Mouse (Mus musculus) neural tube, embryonic 11.5 days (tissue): ENCODE results near the gene C1qtnf7. TPM values are rescaled to one million over a fixed set of nuclear protein-coding genes. Genes with fewer than 3 reads are reported as not detected.

Experiments used
- ATAC-seq: fragments of 200-750 bp; cut with Nextera tagmentation; 2 replicates; pipeline ENCODE4 v1.8.0; 2017; ENCODE audit warnings: moderate number of reproducible peaks, mild to moderate bottlenecking, moderate TSS enrichment, moderate library complexity; ENCODE audit not compliant: insufficient read depth, low FRiP score, low TSS enrichment
- DNase-seq: peaks from one replicate; pipeline ENCODE4 v3.0.0-alpha.2; 2015; ENCODE audit warnings: low spot score
- H3K27ac ChIP-seq: fragments of 300-500 bp; sonication (generic); 2 replicates; pipeline ENCODE4 v1.5.1; 2014; ENCODE audit warnings: low read depth, mild to moderate bottlenecking, low read length
- H3K27me3 ChIP-seq: fragments of 300-500 bp; sonication (generic); 2 replicates; pipeline ENCODE4 v1.6.1; 2014; ENCODE audit warnings: mild to moderate bottlenecking, low read length, mixed read lengths; ENCODE audit not compliant: control insufficient read depth, insufficient read depth
- H3K36me3 ChIP-seq: fragments of 300-500 bp; sonication (generic); 2 replicates; pipeline ENCODE4 v1.6.1; 2014; ENCODE audit warnings: mild to moderate bottlenecking, low read length, moderate library complexity, mixed read lengths; ENCODE audit not compliant: control insufficient read depth, insufficient read depth
- H3K4me1 ChIP-seq: fragments of 300-500 bp; sonication (generic); 2 replicates; pipeline ENCODE4 v1.6.1; 2014; ENCODE audit warnings: low read length, mixed read lengths; ENCODE audit not compliant: control insufficient read depth, insufficient read depth
- H3K4me2 ChIP-seq: fragments of 300-500 bp; sonication (generic); 2 replicates; pipeline ENCODE4 v1.6.1; 2014; ENCODE audit warnings: low read depth, mild to moderate bottlenecking, moderate library complexity
- H3K4me3 ChIP-seq: fragments of 300-500 bp; sonication (generic); 2 replicates; pipeline ENCODE4 v1.5.1; 2014; ENCODE audit warnings: low read depth, low read length
- H3K9ac ChIP-seq: fragments of 300-500 bp; sonication (generic); 2 replicates; pipeline ENCODE4 v1.6.1; 2014; ENCODE audit warnings: mild to moderate bottlenecking, low read length
- H3K9me3 ChIP-seq: fragments of 300-500 bp; sonication (generic); 2 replicates; pipeline ENCODE4 v1.6.1; 2016; ENCODE audit warnings: low read length; ENCODE audit not compliant: control insufficient read depth
- WGBS: fragments of 180-500 bp; shearing (Covaris S2); extraction: QIAGEN DNeasy Blood & Tissue Kit; methylation state at CpG from one replicate; pipeline ENCODE4 v1.1.7; 2014; 5-methylcytosine and 5-hydroxymethylcytosine counted together
- polyA plus RNA-seq: library from polyadenylated mRNA; unstranded; fragments of >200 nt; fragmentation: Nextera tagmentation; extraction: Ambion mirVana; gene quantifications from 2 replicates; pipeline ENCODE4 v1.2.1, GENCODE M21; 2014

The C1qtnf7 gene
- polyA plus RNA-seq, 1 experiment from 2014 or later = 3.2 TPM

DNA sequence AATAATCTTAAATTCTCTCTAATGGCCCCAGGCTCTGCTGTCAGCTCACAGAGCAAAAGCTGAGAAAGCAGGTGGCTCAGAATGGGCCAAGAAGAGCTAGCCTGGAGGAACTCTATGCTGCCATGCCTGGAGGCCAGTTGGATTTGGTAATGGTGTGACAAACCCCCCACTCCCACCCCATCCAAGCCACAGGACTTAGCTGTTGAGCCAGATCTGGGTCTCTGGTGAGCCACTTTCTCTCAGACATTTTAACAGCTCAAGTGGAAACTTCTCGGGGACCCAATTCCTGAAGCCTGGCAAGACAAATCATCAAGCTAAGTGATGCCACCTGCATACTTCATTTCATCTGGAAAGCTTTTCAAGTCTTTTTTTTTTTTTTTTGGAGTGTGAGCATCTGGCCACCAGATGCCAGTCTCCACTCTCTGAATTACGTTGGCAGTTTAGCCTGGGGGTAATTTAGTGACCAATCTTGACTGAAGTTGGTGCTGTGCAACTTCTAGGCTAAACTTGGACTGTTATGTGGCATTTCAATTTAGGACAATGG is 11.0 kb upstream of the C1qtnf7 start:
- H3K36me3 ChIP-seq = no peaks in the 10 kb centered on the region
- 54% methylated on average over 2 of the region's 2 CpGs for WGBS
- no peak overlapping the region for H3K4me3 ChIP-seq
- ATAC-seq = no peak
- H3K4me1 ChIP-seq = no peaks in the 10 kb centered on the region
- H3K27me3 ChIP-seq = no peaks in the 10 kb centered on the region
- DNase-seq = no peak
- no peak overlapping the region for H3K9ac ChIP-seq
- no peaks in the 10 kb centered on the region for H3K9me3 ChIP-seq
- H3K27ac ChIP-seq = no peak overlapping the region
- no peak overlapping the region for H3K4me2 ChIP-seq

DNA sequence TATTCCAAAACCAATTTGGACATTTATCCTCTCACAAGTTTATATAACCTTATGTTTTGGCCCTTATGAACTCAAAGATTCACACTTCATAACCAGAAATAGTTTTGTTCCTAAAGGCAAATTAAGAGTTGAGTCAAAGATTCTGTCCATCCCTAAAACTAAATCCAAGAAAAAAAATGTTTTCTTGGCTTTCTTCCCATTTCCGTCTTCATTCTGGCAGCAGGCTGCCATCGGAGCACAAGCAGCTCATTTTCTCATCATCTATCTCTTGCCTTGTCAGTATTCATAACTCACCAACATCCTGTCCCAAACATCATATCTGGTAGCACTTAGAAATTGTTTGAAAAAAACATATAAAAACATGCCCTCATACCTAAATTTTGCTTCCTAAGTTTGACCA is 6.9 kb upstream of the C1qtnf7 start:
- no peak overlapping the region for H3K9ac ChIP-seq

DNA sequence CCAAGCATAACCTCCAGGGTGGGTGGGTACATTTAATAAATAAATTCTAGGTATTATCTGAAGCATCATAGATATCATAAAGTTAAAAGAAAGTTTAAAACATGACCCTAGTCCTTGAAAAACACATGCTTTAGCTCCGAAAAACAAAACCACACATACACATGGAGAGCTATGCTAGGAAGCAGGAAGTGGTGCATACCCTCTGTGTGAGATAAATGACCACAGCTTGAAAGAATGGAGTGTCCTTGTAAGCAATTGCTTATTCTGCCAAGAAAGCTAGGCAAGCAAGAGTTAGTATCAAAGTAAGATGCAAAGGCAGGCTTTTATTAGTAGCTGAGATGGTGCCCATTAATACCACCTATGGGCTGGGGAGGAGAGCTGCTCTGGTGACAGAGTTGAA is 6.4 kb upstream of the C1qtnf7 start:
- no peak overlapping the region for H3K9ac ChIP-seq
- no peak overlapping the region for H3K4me3 ChIP-seq
- H3K36me3 ChIP-seq = no peaks in the 10 kb centered on the region
- WGBS = 74% methylated on average over 1 of the region's 1 CpGs
- no peaks in the 10 kb centered on the region for H3K4me1 ChIP-seq
- H3K27me3 ChIP-seq = no peaks in the 10 kb centered on the region
- no peaks in the 10 kb centered on the region for H3K9me3 ChIP-seq
- no peak overlapping the region for H3K4me2 ChIP-seq
- no peak for DNase-seq
- ATAC-seq = no peak
- H3K27ac ChIP-seq = no peak overlapping the region

More for the DNA sequence above, 6.9 kb upstream of the C1qtnf7 start:
- WGBS = 78% methylated on average over 2 of the region's 2 CpGs
- ATAC-seq (no peak), DNase-seq (no peak)
- Histone ChIP-seq H3K36me3 (no peaks in the 10 kb centered on the region), H3K4me1 (no peaks in the 10 kb centered on the region), H3K27me3 (no peaks in the 10 kb centered on the region), H3K27ac (no peak overlapping the region), H3K4me2 (no peak overlapping the region), H3K4me3 (no peak overlapping the region), H3K9me3 (no peaks in the 10 kb centered on the region)

DNA sequence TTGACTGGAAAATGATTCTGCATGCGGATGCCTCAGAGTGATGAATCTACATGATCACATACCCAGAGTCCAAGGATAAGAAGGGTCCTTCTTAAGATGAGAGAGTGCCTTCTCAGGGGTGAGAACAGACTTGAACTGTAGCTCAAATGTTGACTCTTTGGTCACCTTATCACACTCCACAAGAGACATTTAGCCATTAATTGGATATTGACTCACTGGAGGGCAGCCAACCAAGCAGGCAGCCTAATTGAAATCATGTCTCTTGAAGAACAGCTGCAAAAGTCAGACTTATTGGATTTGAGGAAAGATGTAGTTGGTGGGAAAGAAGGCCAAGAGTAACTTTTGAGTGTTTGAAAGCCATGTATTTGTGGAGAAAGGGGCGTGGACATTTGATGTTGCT is 4.2 kb upstream of the C1qtnf7 start:
- H3K36me3 ChIP-seq = no peaks in the 10 kb centered on the region
- no peaks in the 10 kb centered on the region for H3K9me3 ChIP-seq
- H3K4me2 ChIP-seq = no peak overlapping the region
- H3K4me1 ChIP-seq = no peaks in the 10 kb centered on the region
- no peak overlapping the region for H3K9ac ChIP-seq
- ATAC-seq (no peak), DNase-seq (no peak)
- no peak overlapping the region for H3K27ac ChIP-seq
- H3K27me3 ChIP-seq = no peaks in the 10 kb centered on the region
- H3K4me3 ChIP-seq = no peak overlapping the region
- 85% methylated on average over 2 of the region's 2 CpGs for WGBS

DNA sequence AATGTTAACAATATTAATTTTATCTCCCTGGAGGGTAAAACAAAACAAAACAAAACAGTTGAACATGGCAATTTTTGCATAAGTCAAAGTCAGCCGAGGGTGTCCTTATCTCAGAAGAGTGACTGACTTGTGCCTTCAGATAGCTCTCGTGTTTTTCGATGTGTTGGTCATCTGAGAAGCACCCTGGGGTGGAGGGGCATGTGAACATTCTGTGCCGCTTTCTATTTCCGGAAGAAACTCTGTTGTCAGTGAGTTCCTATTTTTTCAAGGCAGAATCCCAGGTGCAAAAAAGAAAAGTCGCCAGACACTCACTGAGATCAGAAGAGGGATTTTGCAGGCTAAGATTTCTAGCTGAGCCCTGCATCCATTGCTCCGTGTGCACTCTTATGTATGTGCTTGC is 1.2 kb downstream of the C1qtnf7 start:
- H3K27me3 ChIP-seq = no peaks in the 10 kb centered on the region
- no peak overlapping the region for H3K27ac ChIP-seq
- H3K9me3 ChIP-seq = no peaks in the 10 kb centered on the region
- no peaks in the 10 kb centered on the region for H3K36me3 ChIP-seq
- H3K4me3 ChIP-seq = no peak overlapping the region
- no peak for ATAC-seq
- H3K9ac ChIP-seq = no peak overlapping the region
- H3K4me2 ChIP-seq = peak overlapping the region; percentile 3; the same call in 1 of the 2 replicates
- WGBS = 64% methylated on average over 7 of the region's 7 CpGs
- H3K4me1 ChIP-seq = no peaks in the 10 kb centered on the region
- no peak for DNase-seq

DNA sequence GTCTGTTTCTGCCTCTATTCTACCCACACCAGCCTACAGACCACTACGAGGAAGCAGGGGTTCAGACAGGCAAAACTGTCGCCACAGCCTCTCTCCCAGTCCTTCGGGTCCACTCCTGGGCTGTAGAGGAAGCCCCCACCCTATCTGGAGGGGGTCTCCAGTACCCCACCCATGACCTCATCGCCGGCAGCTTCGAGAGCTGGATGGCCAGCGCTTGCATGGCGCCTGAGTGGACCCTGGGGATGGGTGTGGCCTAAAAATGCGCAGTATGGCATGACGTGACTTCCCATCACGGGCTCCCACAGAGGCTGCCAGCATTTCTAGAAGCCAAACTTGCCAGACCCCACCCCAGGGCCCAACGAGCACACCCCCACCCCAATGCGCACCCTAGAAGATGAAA is 2.0 kb downstream of the C1qtnf7 start:
- Histone ChIP-seq H3K27me3 (no peaks in the 10 kb centered on the region), H3K9ac (no peak overlapping the region), H3K27ac (no peak overlapping the region), H3K4me2 (no peak overlapping the region), H3K4me3 (no peak overlapping the region), H3K4me1 (no peaks in the 10 kb centered on the region), H3K9me3 (no peaks in the 10 kb centered on the region), H3K36me3 (no peaks in the 10 kb centered on the region)
- WGBS = 89% methylated on average over 13 of the region's 13 CpGs
- DNase-seq = no peak
- no peak for ATAC-seq

DNA sequence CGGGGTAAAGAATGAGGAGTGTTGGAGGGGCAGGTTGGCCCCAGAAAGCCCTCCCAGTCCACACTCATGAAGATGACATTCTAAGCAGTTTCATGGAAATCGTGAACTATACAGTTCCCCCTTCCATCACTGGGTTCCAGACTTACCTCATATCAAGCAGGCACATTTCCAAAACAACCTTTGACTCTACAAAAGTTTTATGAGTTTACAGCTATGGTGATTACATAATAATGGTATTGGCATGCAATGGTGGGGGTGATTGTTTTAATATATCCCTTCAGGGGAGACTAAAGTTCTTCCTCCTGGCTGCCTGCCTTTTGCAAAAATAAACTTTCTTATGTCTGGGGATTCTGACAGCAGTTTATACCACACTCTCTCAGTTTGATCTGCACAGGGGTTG is 4.6 kb downstream of the C1qtnf7 start:
- H3K36me3 ChIP-seq = no peaks in the 10 kb centered on the region
- H3K4me3 ChIP-seq = no peak overlapping the region
- H3K27ac ChIP-seq = no peak overlapping the region
- WGBS = 81% methylated on average over 2 of the region's 2 CpGs
- H3K4me2 ChIP-seq = no peak overlapping the region
- H3K27me3 ChIP-seq = no peaks in the 10 kb centered on the region
- no peak for ATAC-seq
- H3K9me3 ChIP-seq = no peaks in the 10 kb centered on the region
- DNase-seq = no peak
- no peaks in the 10 kb centered on the region for H3K4me1 ChIP-seq
- H3K9ac ChIP-seq = no peak overlapping the region

DNA sequence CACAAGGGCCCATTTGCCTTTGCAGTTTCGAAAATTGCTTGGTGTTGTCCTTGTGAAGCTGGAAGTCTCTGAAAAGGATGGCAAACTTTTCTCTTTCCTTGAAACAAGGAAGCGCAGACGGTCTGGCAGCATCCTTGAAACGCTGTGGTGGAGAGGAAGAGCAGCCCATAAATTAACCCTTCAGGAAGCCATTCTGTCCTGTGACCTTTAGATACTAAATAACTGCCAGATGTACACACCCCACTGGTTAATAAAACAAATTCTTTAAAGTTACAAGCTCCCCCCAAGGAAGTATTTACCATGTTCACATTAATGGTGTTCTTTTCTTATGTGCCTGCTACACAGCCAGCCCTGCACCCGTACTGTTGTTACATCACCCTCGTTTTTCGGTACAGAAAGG is 6.0 kb downstream of the C1qtnf7 start:
- DNase-seq (no peak), ATAC-seq (no peak)
- Histone ChIP-seq H3K9ac (no peak overlapping the region), H3K4me1 (no peaks in the 10 kb centered on the region), H3K27ac (no peak overlapping the region), H3K9me3 (no peaks in the 10 kb centered on the region), H3K27me3 (no peaks in the 10 kb centered on the region), H3K4me2 (no peak overlapping the region), H3K4me3 (no peak overlapping the region), H3K36me3 (no peaks in the 10 kb centered on the region)
- 47% methylated on average over 7 of the region's 7 CpGs for WGBS

DNA sequence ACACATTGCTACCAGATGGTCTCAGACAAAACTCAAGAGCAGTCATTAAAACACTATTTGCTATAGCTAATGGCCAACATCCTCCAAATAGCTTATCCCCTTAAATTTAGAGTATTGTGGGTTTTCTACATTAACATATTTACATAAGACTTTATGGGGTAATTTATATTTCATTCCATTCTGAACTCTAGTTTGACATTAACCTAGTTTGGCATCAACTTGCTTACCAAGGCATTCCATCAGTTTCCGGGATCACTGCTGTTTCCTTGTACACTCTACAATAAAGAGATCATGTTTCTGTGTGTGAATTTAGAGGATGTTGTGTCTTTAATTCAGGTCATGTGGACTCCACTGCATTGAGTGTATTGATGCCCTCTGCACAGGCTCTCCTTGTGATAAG is 7.5 kb downstream of the C1qtnf7 start:
- ATAC-seq (no peak), DNase-seq (no peak)
- no peak overlapping the region for H3K9ac ChIP-seq
- H3K27ac ChIP-seq = no peak overlapping the region
- WGBS = 70% methylated on average over 1 of the region's 1 CpGs
- no peaks in the 10 kb centered on the region for H3K36me3 ChIP-seq
- no peak overlapping the region for H3K4me3 ChIP-seq
- H3K27me3 ChIP-seq = no peaks in the 10 kb centered on the region
- no peaks in the 10 kb centered on the region for H3K9me3 ChIP-seq
- no peak overlapping the region for H3K4me2 ChIP-seq
- H3K4me1 ChIP-seq = no peaks in the 10 kb centered on the region
